ENCODE assay signal across 10 mouse cellular contexts in genomic region chr11:47987893-47988267, GRCm38 (mm10). TPM values are rescaled to one million over a fixed set of nuclear protein-coding genes. Genes with fewer than 3 reads are reported as not detected.
DNase-seq lines count a peak whose midpoint lies in the region; ATAC-seq and TF ChIP-seq lines count a peak whose summit lies in the region.
"Had no signal": no experiment of that assay in that cellular context is flagged by ENCODE, and none has a peak within 500 bp of the region (broad histone marks: within the 10 kb centered on the region; RNA-seq: fewer than 3 reads in every experiment).

No protein-coding gene starts in this region.

- no peak for TF ChIP-seq CTCF in brain, embryonic 14.5 days (IDR thresholded peaks at IDR 0.05; ENCODE audit: borderline replicate concordance, extremely low read depth, insufficient read depth, insufficient read length)

- no peak for ATAC-seq in heart, embryonic 15.5 days (replicated peaks; ENCODE audit: insufficient number of reproducible peaks, insufficient read depth, low FRiP score, low read depth)
- no peak for ATAC-seq in midbrain, embryonic 12.5 days (ENCODE audit: low FRiP score, low read depth)

- H3K4me2 ChIP-seq in heart, embryonic 15.5 days: peak overlapping the region; percentile 97
- peak overlapping the region; percentile 89 for H3K4me2 ChIP-seq in midbrain, embryonic 12.5 days (replicated peaks)

- H3K27me3 ChIP-seq in heart, embryonic 15.5 days: peaks cover 58% of the 10 kb centered on the region
- peaks cover 32% of the 10 kb centered on the region for H3K27me3 ChIP-seq in midbrain, embryonic 12.5 days

- TF ChIP-seq POLR2A in brain, embryonic 14.5 days (IDR thresholded peaks at IDR 0.05; ENCODE audit: borderline replicate concordance, extremely low read depth, insufficient read depth, insufficient read length, poor library complexity, severe bottlenecking): no peak

- H3K4me1 ChIP-seq in heart, embryonic 15.5 days (replicated peaks): peaks cover 8% of the 10 kb centered on the region
- peaks cover 8% of the 10 kb centered on the region; the same call in 1 of the 2 replicates for H3K4me1 ChIP-seq in midbrain, embryonic 12.5 days

- WGBS in heart, embryonic 15.5 days: 15% methylated on average over 12 of the region's 12 CpGs
- 13% methylated on average over 12 of the region's 12 CpGs for WGBS in midbrain, embryonic 12.5 days

- no peak overlapping the region for H3K9ac ChIP-seq in heart, embryonic 15.5 days
- H3K9ac ChIP-seq in midbrain, embryonic 12.5 days (replicated peaks): peak overlapping the region; percentile 73

- intact Hi-C loops in gastrocnemius, postnatal 36 days (cut with DNase I): no loop called here

- no peaks in the 10 kb centered on the region for H3K9me3 ChIP-seq in heart, embryonic 15.5 days (replicated peaks)
- H3K9me3 ChIP-seq in midbrain, embryonic 12.5 days: no peaks in the 10 kb centered on the region

- H3K36me3 ChIP-seq in heart, embryonic 15.5 days: no peaks in the 10 kb centered on the region
- no peaks in the 10 kb centered on the region for H3K36me3 ChIP-seq in midbrain, embryonic 12.5 days
- H3K36me3 ChIP-seq: G1E had no signal

- H3K27ac ChIP-seq in heart, embryonic 15.5 days: no peak overlapping the region
- H3K27ac ChIP-seq in midbrain, embryonic 12.5 days (replicated peaks): no peak overlapping the region

- no peak for DNase-seq in heart, postnatal 4 days
- DNase-seq in brain, embryonic 14.5 days (ENCODE audit: low read depth): peak; percentile 37
- peak; percentile 10 to 36 for DNase-seq in frontal cortex, postnatal 36 days (ENCODE audit: low spot score in 2 of 2)
- no peak for DNase-seq in gastrocnemius, postnatal 10 days
- no peak for DNase-seq in thymus, postnatal 4 days
- no peak for DNase-seq in gastrocnemius, postnatal 36 days

- H3K4me3 ChIP-seq in heart, embryonic 15.5 days: peak overlapping the region; percentile 61
- peak overlapping the region; percentile 77 for H3K4me3 ChIP-seq in midbrain, embryonic 12.5 days
- H3K4me3 ChIP-seq: erythroblast, embryonic 14.5 days had no signal

RNA-seq across cellular contexts. Expression of gene Sgcd, which starts 0.9 kb away (rescaled TPM):
- polyA plus RNA-seq in heart, embryonic 15.5 days (2015; fragmentation: Nextera tagmentation; extraction: Ambion mirVana): 6.0 and 6.2 TPM in 2 replicates
- 10 to 100 TPM; 47.6 to 52.9 TPM for total RNA-seq in heart, postnatal 4 days (2021)
- polyA plus RNA-seq in brain, embryonic 14.5 days (2012; rRNA removed): 3.1 and 6.1 TPM in 2 replicates
- 3.8 and 4.6 TPM in 2 replicates for polyA plus RNA-seq in midbrain, embryonic 12.5 days (2016; fragmentation: Nextera tagmentation; extraction: Ambion mirVana)
- total RNA-seq in gastrocnemius, postnatal 10 days (2021): 10 to 100 TPM; 79.9 to 80.3 TPM
- 10 to 100 TPM; 54.2 to 62.1 TPM for total RNA-seq in gastrocnemius, postnatal 36 days (2021)
- polyA plus RNA-seq: erythroblast, embryonic 14.5 days; G1E had no signal

Comparison
In these comparisons a context has a peak if more than half of its experiments do, and no peak if none do; other contexts are left out.
1. DNase-seq: peak in brain, embryonic 14.5 days (single experiment) and frontal cortex, postnatal 36 days (2 of 2); none in heart, postnatal 4 days (single experiment), gastrocnemius, postnatal 10 days (single experiment), thymus, postnatal 4 days (single experiment) and gastrocnemius, postnatal 36 days (0 of 2).